Mouse (Mus musculus) forebrain, embryonic 15.5 days (tissue): Measurements from ENCODE around the gene Bclaf1. TPM values are rescaled to one million over a fixed set of nuclear protein-coding genes. Genes with fewer than 3 reads are reported as not detected.

Experiments
- ATAC-seq: fragments of 200-750 bp; cut with Nextera tagmentation; replicated peaks from 2 replicates; pipeline ENCODE4 v1.8.0; 2017; ENCODE audit warnings: mild to moderate bottlenecking, moderate TSS enrichment, moderate library complexity
- H3K27ac ChIP-seq: fragments of 300-500 bp; sonication (generic); replicated peaks from 2 replicates; pipeline ENCODE4 v1.5.1; 2015; ENCODE audit warnings: mild to moderate bottlenecking, inconsistent platforms
- H3K27me3 ChIP-seq: fragments of 300-500 bp; sonication (generic); 2 replicates; pipeline ENCODE4 v1.6.1; 2015; ENCODE audit warnings: inconsistent platforms
- H3K36me3 ChIP-seq: fragments of 300-500 bp; sonication (generic); 2 replicates; pipeline ENCODE4 v1.6.1; 2015; ENCODE audit warnings: mild to moderate bottlenecking, inconsistent platforms
- H3K4me1 ChIP-seq: fragments of 300-500 bp; sonication (generic); 2 replicates; pipeline ENCODE4 v1.6.1; 2015; ENCODE audit warnings: inconsistent platforms
- H3K4me2 ChIP-seq: fragments of 300-500 bp; sonication (generic); replicated peaks from 2 replicates; pipeline ENCODE4 v1.6.1; 2015; ENCODE audit warnings: mild to moderate bottlenecking, inconsistent platforms
- H3K4me3 ChIP-seq: fragments of 300-500 bp; sonication (generic); 2 replicates; pipeline ENCODE4 v1.5.1; 2015; ENCODE audit warnings: mild to moderate bottlenecking, inconsistent platforms
- H3K9ac ChIP-seq: fragments of 300-500 bp; sonication (generic); replicated peaks from 2 replicates; pipeline ENCODE4 v1.6.1; 2015; ENCODE audit warnings: mild to moderate bottlenecking, inconsistent platforms
- H3K9me3 ChIP-seq: fragments of 300-500 bp; sonication (generic); 2 replicates; pipeline ENCODE4 v1.6.1; 2016; ENCODE audit warnings: inconsistent platforms
- WGBS: fragments of 180-500 bp; shearing (Covaris S2); methylation state at CpG from one replicate; pipeline ENCODE4 v1.1.7; 2015; ENCODE audit warnings: mixed read lengths; 5-methylcytosine and 5-hydroxymethylcytosine counted together
- polyA plus RNA-seq: library from polyadenylated mRNA; unstranded; fragments of >200 nt; fragmentation: Nextera tagmentation; extraction: Ambion mirVana; gene quantifications from 2 replicates; pipeline ENCODE4 v1.2.1, GENCODE M21; 2015

Gene Bclaf1
- 133 and 134 TPM in 2 replicates for polyA plus RNA-seq

GRCm38 (mm10) chr10:20311918-20312735 lies at the start of gene Bclaf1:
Bclaf1 (plus strand) TSS chr10:20312469.
- Histone ChIP-seq H3K4me1 (peaks cover 21% of the 10 kb centered on the region), H3K27ac (peak within 1 kb of the TSS; percentile 100), H3K9ac (peak within 1 kb of the TSS; percentile 98), H3K9me3 (no peaks in the 10 kb centered on the region), H3K4me2 (peak within 1 kb of the TSS; percentile 64), H3K27me3 (no peaks in the 10 kb centered on the region), H3K4me3 (peak within 1 kb of the TSS; percentile 76), H3K36me3 (no peaks in the 10 kb centered on the region)
- peak; percentile 99 for ATAC-seq
- WGBS, result under 1% methylated on average over 84 of the region's 84 CpGs

GRCm38 (mm10) chr10:20262896-20263295 lies 49.4 kb upstream of the Bclaf1 start:
- Histone ChIP-seq H3K4me2 (no peak overlapping the region), H3K36me3 (no peaks in the 10 kb centered on the region), H3K9ac (no peak overlapping the region), H3K4me3 (no peak overlapping the region), H3K27ac (no peak overlapping the region), H3K4me1 (no peaks in the 10 kb centered on the region), H3K9me3 (no peaks in the 10 kb centered on the region), H3K27me3 (no peaks in the 10 kb centered on the region)
- WGBS, result 90% methylated on average over 6 of the region's 6 CpGs
- no peak for ATAC-seq

DNA sequence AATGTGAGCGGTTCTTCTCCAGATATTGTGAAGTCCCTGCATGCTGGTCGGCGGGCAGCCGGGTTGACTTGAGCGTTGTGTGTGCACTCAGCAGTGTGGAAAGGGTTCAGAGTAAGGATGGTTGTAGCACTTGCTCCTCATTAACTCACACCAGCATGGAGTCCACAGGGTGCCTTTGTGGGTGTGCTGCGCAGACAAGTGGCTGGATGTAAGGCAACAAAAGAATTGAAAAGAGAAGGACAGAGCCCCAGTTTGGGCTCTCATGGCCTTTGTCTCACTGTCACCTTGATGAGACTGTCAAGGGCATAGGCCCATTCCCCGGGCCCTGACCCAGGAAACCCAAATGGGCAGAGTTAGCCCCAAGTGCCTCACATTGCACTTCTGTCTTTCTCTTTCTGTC lies 47.8 kb upstream of the Bclaf1 start:
- Histone ChIP-seq H3K4me2 (no peak overlapping the region), H3K9ac (no peak overlapping the region), H3K4me1 (no peaks in the 10 kb centered on the region), H3K4me3 (no peak overlapping the region), H3K36me3 (no peaks in the 10 kb centered on the region), H3K27ac (no peak overlapping the region), H3K9me3 (no peaks in the 10 kb centered on the region), H3K27me3 (no peaks in the 10 kb centered on the region)
- ATAC-seq, result no peak
- 74% methylated on average over 7 of the region's 7 CpGs for WGBS

DNA sequence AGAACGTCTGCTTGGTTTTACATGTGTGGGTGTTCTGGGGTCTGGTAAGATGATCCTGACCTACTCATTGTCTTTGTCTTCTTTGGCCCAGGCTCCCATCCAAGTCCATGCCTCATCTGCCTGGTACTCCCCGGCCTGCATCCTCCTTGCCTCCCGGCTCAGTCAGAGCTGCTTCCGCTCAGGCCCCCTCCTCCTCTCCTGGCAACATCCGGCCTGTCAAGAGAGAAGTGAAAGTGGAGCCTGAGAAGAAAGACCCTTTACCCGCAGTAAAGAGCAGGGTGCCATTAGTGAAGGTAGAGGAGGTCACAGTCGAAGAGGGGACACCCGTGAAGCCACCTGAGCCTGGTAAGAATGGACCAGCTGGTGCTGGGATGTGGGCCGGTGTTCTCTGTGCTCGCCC lies 45.2 kb upstream of the Bclaf1 start:
- WGBS, result 77% methylated on average over 10 of the region's 10 CpGs
- no peak overlapping the region for H3K27ac ChIP-seq
- no peak overlapping the region for H3K9ac ChIP-seq
- no peaks in the 10 kb centered on the region for H3K36me3 ChIP-seq
- no peak for ATAC-seq
- no peaks in the 10 kb centered on the region for H3K4me1 ChIP-seq
- no peaks in the 10 kb centered on the region for H3K9me3 ChIP-seq
- H3K4me2 ChIP-seq, result no peak overlapping the region
- no peaks in the 10 kb centered on the region for H3K27me3 ChIP-seq
- H3K4me3 ChIP-seq, result no peak overlapping the region

- no peak overlapping the region for H3K27ac ChIP-seq
- H3K9me3 ChIP-seq, result no peaks in the 10 kb centered on the region
- H3K9ac ChIP-seq, result no peak overlapping the region
- 48% methylated on average over 7 of the region's 7 CpGs for WGBS
- H3K36me3 ChIP-seq, result no peaks in the 10 kb centered on the region
- H3K4me2 ChIP-seq, result no peak overlapping the region
- no peak overlapping the region for H3K4me3 ChIP-seq
- H3K27me3 ChIP-seq, result no peaks in the 10 kb centered on the region
- no peaks in the 10 kb centered on the region for H3K4me1 ChIP-seq
- no peak for ATAC-seq
These were observed 43.3 kb upstream of the Bclaf1 start for GRCm38 (mm10) chr10:20268945-20269344.

DNA sequence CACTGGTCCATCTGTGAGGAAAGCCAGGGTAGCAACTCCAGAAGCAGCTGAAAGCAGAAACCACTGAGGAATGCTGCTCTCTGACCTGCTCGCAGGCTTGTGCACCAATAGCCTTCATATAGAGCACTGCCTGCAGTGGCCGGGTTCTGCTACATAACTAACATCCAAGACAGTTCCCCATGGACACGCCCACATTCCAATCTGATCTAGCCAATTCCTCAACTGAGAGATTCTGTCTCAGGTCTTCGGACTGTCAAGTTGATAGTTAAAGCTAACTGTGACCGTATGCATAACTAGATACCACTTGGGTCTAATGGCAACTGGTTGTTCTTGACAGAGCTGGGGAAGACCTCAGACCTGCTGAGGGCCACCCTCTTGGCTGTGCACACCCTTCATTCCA lies 39.9 kb upstream of the Bclaf1 start:
- Histone ChIP-seq H3K27ac (no peak overlapping the region), H3K4me2 (no peak overlapping the region), H3K9ac (no peak overlapping the region), H3K36me3 (no peaks in the 10 kb centered on the region), H3K4me3 (no peak overlapping the region), H3K4me1 (no peaks in the 10 kb centered on the region), H3K9me3 (no peaks in the 10 kb centered on the region), H3K27me3 (no peaks in the 10 kb centered on the region)
- no peak for ATAC-seq
- 94% methylated on average over 5 of the region's 5 CpGs for WGBS

DNA sequence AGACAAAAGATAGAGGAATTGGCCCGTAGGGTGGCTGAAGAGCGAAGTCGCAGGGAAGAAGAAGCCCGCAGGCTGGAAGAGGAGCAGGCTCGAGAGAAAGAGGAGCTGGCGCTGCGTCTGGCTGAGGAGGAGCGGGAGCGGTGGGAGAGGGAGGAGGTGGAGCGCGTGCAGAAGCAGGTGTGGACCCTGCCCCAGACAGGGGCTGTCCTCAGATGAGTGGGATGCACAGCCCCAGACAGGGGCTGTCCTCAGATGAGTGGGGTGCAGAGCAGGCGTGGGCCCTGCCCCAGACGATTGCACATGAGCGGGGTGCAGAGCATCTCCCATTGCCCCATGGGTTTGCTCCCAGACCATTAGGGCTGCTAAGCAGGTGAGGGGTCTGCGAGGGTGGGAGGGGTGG lies 39.0 kb upstream of the Bclaf1 start:
- ATAC-seq, result peak; percentile 55; the same call in 1 of the 2 replicates
- no peaks in the 10 kb centered on the region for H3K9me3 ChIP-seq
- no peaks in the 10 kb centered on the region for H3K27me3 ChIP-seq
- H3K4me3 ChIP-seq, result no peak overlapping the region
- WGBS, result 66% methylated on average over 15 of the region's 15 CpGs
- H3K4me2 ChIP-seq, result no peak overlapping the region
- no peak overlapping the region for H3K27ac ChIP-seq
- H3K4me1 ChIP-seq, result no peaks in the 10 kb centered on the region
- no peak overlapping the region for H3K9ac ChIP-seq
- no peaks in the 10 kb centered on the region for H3K36me3 ChIP-seq

GRCm38 (mm10) chr10:20274022-20274421 lies 38.2 kb upstream of the Bclaf1 start:
- WGBS, result 95% methylated on average over 9 of the region's 9 CpGs
- Histone ChIP-seq H3K4me3 (no peak overlapping the region), H3K27ac (no peak overlapping the region), H3K4me2 (no peak overlapping the region), H3K4me1 (no peaks in the 10 kb centered on the region), H3K27me3 (no peaks in the 10 kb centered on the region), H3K9ac (no peak overlapping the region), H3K36me3 (no peaks in the 10 kb centered on the region), H3K9me3 (no peaks in the 10 kb centered on the region)
- no peak for ATAC-seq

GRCm38 (mm10) chr10:20281456-20281855 lies 30.8 kb upstream of the Bclaf1 start:
- H3K9me3 ChIP-seq, result no peaks in the 10 kb centered on the region
- no peaks in the 10 kb centered on the region for H3K27me3 ChIP-seq
- no peaks in the 10 kb centered on the region for H3K36me3 ChIP-seq
- no peak for ATAC-seq
- H3K4me1 ChIP-seq, result peaks cover 13% of the 10 kb centered on the region
- H3K27ac ChIP-seq, result no peak overlapping the region
- no peak overlapping the region for H3K4me2 ChIP-seq
- WGBS, result 75% methylated on average over 2 of the region's 2 CpGs
- H3K9ac ChIP-seq, result no peak overlapping the region
- H3K4me3 ChIP-seq, result no peak overlapping the region

GRCm38 (mm10) chr10:20285289-20285975 lies 26.8 kb upstream of the Bclaf1 start:
- no peaks in the 10 kb centered on the region for H3K36me3 ChIP-seq
- no peaks in the 10 kb centered on the region for H3K27me3 ChIP-seq
- H3K9me3 ChIP-seq, result no peaks in the 10 kb centered on the region
- H3K4me1 ChIP-seq, result peaks cover 19% of the 10 kb centered on the region
- WGBS, result 7% methylated on average over 10 of the region's 10 CpGs
- H3K4me3 ChIP-seq, result no peak overlapping the region
- peak overlapping the region; percentile 19; the same call in 1 of the 2 replicates for H3K9ac ChIP-seq
- peak overlapping the region; percentile 30; the same call in 1 of the 2 replicates for H3K4me2 ChIP-seq
- H3K27ac ChIP-seq, result peak overlapping the region; percentile 74
- ATAC-seq, result peak; percentile 89

DNA sequence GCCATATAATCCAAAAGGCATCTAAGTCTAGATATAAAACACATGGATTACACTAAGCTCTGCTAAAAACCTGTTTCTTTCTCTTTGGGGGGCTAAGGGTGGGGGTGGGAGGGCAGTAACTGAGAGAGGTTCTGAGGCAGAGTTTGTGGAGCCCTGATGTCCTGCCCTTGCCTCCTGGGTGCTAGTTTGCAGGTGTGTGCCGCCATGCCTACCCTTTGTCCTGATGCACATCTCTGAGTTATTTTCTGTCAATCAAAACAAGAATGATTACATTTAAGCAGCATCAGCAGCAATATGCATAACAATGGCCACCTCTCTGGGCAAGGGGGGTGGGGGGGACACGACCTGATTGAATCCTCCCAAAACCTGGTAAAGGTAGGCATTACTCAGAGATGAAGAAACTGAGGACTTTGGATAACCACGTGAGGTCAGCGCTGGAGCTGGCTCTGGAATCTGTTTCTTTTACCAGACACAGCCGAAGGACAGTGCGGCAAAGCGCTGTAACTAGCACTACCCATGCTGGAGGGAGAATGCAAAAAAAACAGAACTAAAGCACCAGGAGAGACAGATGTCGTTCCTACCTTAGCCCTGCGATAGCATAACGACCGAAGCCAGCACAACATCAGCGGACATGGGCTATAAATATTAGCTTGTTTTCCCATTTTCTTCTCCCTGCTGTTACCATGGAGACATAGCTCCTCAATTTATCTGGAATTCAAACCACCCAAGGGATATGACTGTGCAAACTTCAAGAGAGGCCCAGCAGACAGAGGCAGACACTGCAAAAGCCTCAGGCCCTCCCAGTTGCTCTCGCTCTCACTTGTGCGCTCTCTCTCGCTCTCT lies 26.1 kb upstream of the Bclaf1 start:
- no peaks in the 10 kb centered on the region for H3K9me3 ChIP-seq
- peak; percentile 48 for ATAC-seq
- peak overlapping the region; percentile 19 for H3K9ac ChIP-seq
- peak overlapping the region; percentile 30 for H3K4me2 ChIP-seq
- no peaks in the 10 kb centered on the region for H3K27me3 ChIP-seq
- peaks cover 19% of the 10 kb centered on the region for H3K4me1 ChIP-seq
- no peaks in the 10 kb centered on the region for H3K36me3 ChIP-seq
- H3K27ac ChIP-seq, result peak overlapping the region; percentile 74
- 21% methylated on average over 15 of the region's 15 CpGs for WGBS
- no peak overlapping the region for H3K4me3 ChIP-seq

DNA sequence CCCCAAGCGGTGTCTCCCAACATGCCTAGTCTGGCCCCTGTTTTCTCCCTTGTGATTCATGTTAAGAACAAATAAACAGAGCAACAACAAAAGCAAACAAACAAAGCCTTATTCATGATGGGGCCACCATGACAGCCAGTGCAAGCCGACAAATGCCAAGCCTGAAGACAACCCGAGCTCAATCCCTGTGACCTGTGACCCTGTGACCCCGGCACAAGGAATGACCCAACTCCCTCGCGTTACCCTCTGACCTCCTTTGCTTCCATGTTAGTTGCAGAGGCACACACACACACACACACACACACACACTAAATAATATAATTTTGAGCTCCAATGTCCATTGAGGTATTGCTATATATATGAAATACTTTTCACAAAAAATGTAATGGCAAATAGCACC lies 24.9 kb upstream of the Bclaf1 start:
- no peak overlapping the region for H3K27ac ChIP-seq

More for the DNA sequence above, 24.9 kb upstream of the Bclaf1 start:
- peaks cover 19% of the 10 kb centered on the region for H3K4me1 ChIP-seq
- ATAC-seq, result no peak
- H3K9me3 ChIP-seq, result no peaks in the 10 kb centered on the region
- no peaks in the 10 kb centered on the region for H3K36me3 ChIP-seq
- WGBS, result 53% methylated on average over 6 of the region's 6 CpGs
- H3K9ac ChIP-seq, result no peak overlapping the region
- H3K4me2 ChIP-seq, result no peak overlapping the region
- no peaks in the 10 kb centered on the region for H3K27me3 ChIP-seq
- no peak overlapping the region for H3K4me3 ChIP-seq
